Mouse (Mus musculus) liver, adult (tissue): ENCODE measurements around the gene Lrtm2.

ENCODE experiments used
- GATA4 ChIP-seq: IDR thresholded peaks from 2 replicates; pipeline ENCODE4 v1.6.1; 2014; ENCODE audit warnings: mild to moderate bottlenecking, low read length; ENCODE audit not compliant: insufficient replicate concordance

Gene Lrtm2

GRCm38 (mm10) chr6:119338121-119338912 lies 7.8 kb upstream of the Lrtm2 start:
- no peak for TF ChIP-seq GATA4

DNA sequence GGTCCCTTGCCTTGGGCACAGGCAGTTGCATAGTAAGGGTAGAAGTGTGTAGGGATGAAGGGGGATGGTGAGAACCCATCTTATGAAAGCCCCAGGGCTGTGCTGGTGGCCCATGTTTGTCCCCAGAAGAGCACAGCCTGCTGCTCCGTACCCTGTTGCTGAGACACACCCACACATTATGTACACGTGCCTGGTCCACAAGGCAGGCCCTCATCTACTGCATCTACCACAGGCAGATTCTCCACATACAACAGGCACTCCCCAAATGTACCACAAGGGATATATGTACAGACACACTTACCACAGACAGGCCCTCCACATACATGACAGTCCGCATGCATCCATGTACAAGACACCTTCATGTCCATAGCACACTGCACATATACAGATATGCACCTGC lies 6.7 kb upstream of the Lrtm2 start:
- TF ChIP-seq GATA4: no peak

GRCm38 (mm10) chr6:119336124-119336523 lies 5.6 kb upstream of the Lrtm2 start:
- TF ChIP-seq GATA4: no peak

DNA sequence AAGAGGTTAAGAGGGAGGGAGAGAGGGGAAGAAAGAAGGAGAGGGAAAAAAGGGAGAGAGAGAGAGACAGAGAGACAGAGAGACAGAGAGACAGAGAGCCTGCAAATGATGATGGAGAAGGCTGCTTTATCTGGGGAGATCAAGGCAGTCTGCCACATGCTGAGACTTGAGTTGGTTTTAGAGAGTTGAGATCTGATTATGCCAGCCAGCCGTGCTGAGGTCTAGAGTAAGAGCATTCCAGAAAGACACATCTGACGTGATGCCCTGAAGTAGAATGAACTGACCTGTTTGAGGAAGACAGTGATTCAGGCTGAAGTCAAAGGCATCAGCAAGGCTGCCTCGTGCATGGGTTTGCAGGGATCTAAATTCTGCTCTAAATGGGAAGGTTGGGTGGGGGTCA lies 3.3 kb upstream of the Lrtm2 start:
- no peak for TF ChIP-seq GATA4

DNA sequence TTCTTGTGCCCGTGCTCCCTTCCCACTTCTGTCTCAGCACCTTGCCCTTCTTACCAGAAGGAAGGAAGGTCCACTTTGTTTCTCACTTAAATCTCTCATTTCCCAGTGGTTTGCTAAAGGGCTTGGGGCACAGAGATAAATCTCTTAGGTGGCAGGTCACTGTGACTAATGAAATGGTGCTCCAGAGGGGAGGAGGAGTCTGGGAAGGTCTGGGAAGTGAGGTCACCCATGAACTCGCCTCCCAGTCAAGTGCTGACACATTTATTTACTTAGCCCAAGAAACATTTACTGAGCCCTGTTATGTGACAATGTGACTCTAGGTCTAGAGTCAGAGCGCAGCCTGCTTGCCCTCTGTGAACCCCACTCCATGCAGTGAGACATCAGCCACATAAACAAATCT lies 2.6 kb upstream of the Lrtm2 start:
- TF ChIP-seq GATA4: no peak

DNA sequence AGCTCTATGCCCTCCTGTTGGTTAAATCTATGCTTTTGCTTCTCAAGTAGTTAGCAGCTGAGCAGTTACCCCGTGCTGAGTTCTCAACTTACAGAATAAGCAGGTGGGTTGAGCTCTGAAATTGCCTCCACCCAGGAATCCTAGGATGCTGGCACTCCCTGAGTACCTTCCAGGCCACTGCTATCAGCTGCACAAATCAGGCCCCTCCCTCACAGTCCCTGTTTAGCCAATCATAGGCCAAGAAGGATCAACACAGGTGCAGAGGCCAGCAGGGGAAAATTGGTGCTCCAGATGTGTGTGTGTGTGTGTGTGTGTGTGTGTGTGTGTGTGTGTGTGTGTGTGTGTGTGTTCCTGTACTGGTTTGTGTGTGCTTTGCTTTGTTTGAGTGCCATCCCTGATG lies 1.5 kb upstream of the Lrtm2 start:
- no peak for TF ChIP-seq GATA4

- TF ChIP-seq GATA4: no peak
Measured at GRCm38 (mm10) chr6:119329936-119330335, 630 bp downstream of the Lrtm2 start.

DNA sequence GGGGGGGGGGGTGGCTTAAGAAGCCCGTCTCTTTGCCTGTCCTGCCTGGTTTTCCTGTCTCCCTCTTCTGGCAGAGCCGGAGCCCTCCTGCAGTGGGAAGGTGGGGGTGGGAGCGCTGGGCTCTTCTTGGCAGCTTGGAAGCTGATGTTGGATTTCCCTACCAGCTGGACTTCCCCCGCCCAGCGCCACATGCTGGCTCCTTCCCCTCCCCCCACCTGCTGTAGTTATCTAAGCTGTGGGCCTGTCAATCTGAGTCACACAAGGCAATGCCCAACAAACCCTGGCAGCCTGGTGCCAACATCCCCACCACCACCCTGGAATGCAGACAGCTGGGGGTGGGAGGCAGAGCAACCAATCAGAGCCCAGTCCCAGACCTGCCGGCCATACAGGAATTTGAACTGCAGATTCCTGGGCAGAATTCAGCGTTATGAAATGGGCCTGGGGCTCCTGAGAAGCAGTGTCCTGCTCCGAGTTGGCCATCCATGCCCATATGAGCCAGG lies 1.3 kb downstream of the Lrtm2 start:
- no peak for TF ChIP-seq GATA4

DNA sequence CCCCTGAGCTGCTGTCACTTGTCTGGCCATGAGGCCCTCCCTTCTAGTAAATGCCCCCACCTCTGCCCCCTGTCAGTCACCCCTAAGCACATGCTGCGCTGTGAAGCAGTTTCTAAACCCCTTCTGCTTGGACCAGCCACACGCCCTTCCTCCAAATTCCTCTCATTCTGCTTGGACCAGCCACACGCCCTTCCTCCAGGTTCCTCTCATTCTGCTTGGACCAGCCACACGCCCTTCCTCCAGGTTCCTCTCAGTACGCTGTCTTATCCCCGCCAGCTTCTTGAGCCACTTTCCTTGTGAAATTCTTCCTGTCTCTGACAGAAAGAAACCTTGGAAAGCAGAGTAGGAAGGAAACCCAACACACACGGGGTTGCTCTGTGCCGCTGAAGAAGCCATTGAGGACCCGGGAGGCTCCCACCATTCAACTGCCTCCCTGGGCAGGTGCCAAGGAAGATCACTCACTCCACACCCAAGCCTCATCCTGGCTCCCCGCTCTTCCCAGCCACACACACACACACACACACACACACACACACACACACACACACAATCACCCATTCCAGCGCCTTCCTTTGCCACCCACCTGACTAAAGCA lies 1.9 kb downstream of the Lrtm2 start:
- TF ChIP-seq GATA4: no peak

- TF ChIP-seq GATA4: no peak
Measured at GRCm38 (mm10) chr6:119326541-119326940, 4.0 kb downstream of the Lrtm2 start.

DNA sequence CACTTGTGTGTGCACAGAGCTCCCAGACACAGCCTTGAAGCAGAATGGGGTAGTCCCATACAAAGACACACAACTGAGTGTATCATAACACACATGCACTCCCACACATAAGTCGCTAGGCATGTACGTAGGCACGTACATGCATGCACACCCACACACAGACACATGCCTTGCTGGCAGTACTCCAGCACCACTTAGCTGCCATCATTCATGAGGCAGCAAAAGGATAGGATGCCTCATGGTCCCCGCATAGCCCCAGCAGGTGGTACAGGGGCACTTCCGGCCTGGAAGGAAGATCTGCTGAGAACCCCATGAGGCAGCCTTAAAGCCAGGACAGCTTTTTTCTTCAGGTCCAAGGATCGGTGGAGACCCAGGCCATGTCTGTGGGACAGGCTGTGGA lies 4.6 kb downstream of the Lrtm2 start:
- no peak for TF ChIP-seq GATA4

DNA sequence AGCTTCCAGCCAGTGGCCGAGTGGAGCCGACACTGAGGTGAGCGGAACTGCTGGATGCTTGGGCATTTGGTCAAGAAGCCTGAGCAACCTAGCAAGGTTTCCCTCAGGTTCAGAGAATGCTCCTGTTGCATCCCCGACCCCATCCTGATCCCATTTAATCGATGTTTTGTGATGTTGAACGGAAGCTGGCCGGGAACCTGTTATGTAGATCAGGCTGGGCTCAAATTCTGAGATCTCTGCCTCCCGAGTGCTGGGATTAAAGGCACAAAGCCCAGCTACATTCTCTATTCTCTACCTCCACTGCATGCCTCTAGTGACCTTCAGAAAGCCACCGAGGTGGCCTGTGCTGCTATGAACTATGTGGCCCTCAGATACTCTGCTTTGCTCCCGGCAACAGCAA lies 5.8 kb downstream of the Lrtm2 start:
- no peak for TF ChIP-seq GATA4

DNA sequence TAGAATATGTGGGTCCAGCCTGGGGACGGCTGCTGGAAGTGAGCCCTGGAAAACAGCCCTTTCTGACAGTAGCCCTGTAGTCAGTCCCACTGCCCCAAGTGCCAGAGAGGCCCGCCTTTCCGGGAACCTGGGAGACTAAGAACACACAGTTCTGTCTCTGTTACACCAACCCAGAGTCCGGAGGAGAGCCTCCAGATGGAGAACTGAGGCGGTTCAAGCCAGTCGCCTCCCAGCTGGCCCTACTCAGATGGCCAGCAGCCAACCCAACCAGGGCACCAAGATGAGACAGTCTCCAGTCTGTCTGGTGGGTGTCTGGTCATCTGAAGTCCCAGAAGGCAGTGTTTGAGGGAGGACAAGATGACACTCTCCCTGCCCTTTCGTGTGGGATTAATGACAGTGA lies 8.8 kb downstream of the Lrtm2 start:
- TF ChIP-seq GATA4: no peak

DNA sequence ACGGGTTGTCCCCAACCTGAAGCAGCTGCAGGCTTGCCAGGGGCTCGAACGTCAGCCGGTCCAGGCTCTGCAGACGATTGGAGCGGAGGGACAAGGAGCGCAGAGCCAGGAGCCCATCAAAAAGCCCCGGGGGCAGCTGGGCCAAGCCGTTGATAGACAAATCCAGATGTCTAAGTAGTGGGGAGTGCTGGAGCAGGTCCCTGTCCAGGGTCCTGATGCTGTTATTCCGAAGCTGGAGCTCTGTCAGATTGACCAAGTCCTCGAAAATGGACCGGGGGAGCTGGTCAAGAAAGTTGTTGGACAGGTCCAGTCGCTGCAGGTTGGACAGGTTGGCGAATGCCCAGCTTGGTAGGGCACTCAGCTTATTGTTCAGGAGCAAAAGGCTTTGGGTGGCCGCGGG lies 10.1 kb downstream of the Lrtm2 start:
- no peak for TF ChIP-seq GATA4

DNA sequence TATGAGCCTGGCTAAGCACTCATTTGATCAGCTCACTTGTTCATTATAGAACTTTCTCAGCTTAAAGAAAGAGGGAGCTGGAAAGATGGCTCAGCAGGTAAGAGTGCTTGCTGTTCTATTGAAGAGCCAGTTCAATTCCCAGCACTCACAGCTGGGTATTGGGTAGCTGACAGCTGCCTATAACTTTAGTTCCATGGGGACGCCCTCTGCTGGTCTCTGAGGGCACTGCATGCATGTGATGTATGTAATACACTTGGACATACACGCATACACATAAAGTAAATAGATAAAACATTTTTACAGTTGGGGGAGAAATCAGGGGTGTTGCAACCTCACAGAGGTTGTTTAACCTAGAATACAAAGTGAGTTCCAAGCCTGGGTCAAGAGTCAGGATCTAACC lies 11.2 kb downstream of the Lrtm2 start:
- TF ChIP-seq GATA4: no peak

DNA sequence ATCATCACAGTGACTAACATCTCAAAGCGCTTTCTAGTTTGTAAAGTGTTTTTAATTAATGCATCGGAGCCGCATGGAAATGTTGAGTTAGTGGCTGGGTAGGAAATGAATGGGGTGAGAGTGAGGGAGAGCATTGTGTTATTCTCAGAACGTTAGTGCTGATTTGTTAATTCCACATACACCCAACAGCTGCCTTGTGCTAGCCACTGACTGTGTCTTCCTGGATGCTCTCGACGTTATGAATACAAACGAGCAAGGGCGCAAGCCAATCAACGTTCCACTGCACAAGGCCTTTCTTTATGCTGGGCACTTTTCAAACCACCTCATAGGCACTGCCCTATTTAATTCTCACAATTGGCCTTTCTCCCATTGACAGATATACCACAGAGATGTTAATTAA lies 11.8 kb downstream of the Lrtm2 start:
- no peak for TF ChIP-seq GATA4
